Mouse (Mus musculus) heart, embryonic 11.5 days (tissue): ENCODE data around the gene Frem2. TPM values are rescaled to one million over a fixed set of nuclear protein-coding genes. Genes with fewer than 3 reads are reported as not detected.

Experiments used
- ATAC-seq: fragments of 200-750 bp; cut with Nextera tagmentation; replicated peaks from 2 replicates; pipeline ENCODE4 v1.8.0; 2017; ENCODE audit warnings: moderate library complexity; ENCODE audit not compliant: insufficient number of reproducible peaks, low FRiP score, low TSS enrichment
- H3K27ac ChIP-seq: fragments of 300-500 bp; sonication (generic); 2 replicates; pipeline ENCODE4 v1.5.1; 2014; ENCODE audit warnings: mild to moderate bottlenecking, low read depth, low read length
- H3K27me3 ChIP-seq: fragments of 300-500 bp; sonication (generic); 2 replicates; pipeline ENCODE4 v1.6.1; 2014; ENCODE audit warnings: mild to moderate bottlenecking, low read length, mixed read lengths; ENCODE audit not compliant: control insufficient read depth, insufficient read depth
- H3K36me3 ChIP-seq: fragments of 300-500 bp; sonication (generic); 2 replicates; pipeline ENCODE4 v1.6.1; 2014; ENCODE audit warnings: mild to moderate bottlenecking, low read length, moderate library complexity, mixed read lengths; ENCODE audit not compliant: control insufficient read depth, insufficient read depth
- H3K4me1 ChIP-seq: fragments of 300-500 bp; sonication (generic); 2 replicates; pipeline ENCODE4 v1.6.1; 2014; ENCODE audit warnings: low read length; ENCODE audit not compliant: control insufficient read depth, insufficient read depth
- H3K4me2 ChIP-seq: fragments of 300-500 bp; sonication (generic); 2 replicates; pipeline ENCODE4 v1.6.1; 2014; ENCODE audit warnings: mild to moderate bottlenecking, moderate library complexity
- H3K4me3 ChIP-seq: fragments of 300-500 bp; sonication (generic); 2 replicates; pipeline ENCODE4 v1.5.1; 2014; ENCODE audit warnings: low read depth, low read length
- H3K9ac ChIP-seq: fragments of 300-500 bp; sonication (generic); 2 replicates; pipeline ENCODE4 v1.6.1; 2014; ENCODE audit warnings: mild to moderate bottlenecking, low read depth, low read length, moderate library complexity
- H3K9me3 ChIP-seq: fragments of 300-500 bp; sonication (generic); replicated peaks from 2 replicates; pipeline ENCODE4 v1.6.1; 2016; ENCODE audit warnings: low read length; ENCODE audit not compliant: control insufficient read depth
- WGBS: fragments of 180-500 bp; shearing (Covaris S2); extraction: QIAGEN DNeasy Blood & Tissue Kit; methylation state at CpG from one replicate; pipeline ENCODE4 v1.1.7; 2014; ENCODE audit not compliant: insufficient replicate concordance; 5-methylcytosine and 5-hydroxymethylcytosine counted together
- polyA plus RNA-seq: library from polyadenylated mRNA; unstranded; fragments of >200 nt; fragmentation: Nextera tagmentation; extraction: Ambion mirVana; gene quantifications from 2 replicates; pipeline ENCODE4 v1.2.1, GENCODE M21; 2014

Frem2 gene
- polyA plus RNA-seq, 1 experiment from 2014 or later: 4.8 TPM

GRCm38 (mm10) chr3:53483414-53484059, 173.6 kb downstream of the Frem2 start:
- H3K9me3 ChIP-seq: no peaks in the 10 kb centered on the region
- peaks cover 16% of the 10 kb centered on the region; the same call in 1 of the 2 replicates for H3K4me1 ChIP-seq
- H3K27ac ChIP-seq: 0 out of 2 replicates have a peak overlapping the region, but pooled peaks have one; percentile 29
- no peak overlapping the region for H3K9ac ChIP-seq
- H3K4me3 ChIP-seq: no peak overlapping the region
- H3K4me2 ChIP-seq: no peak overlapping the region
- 82% methylated on average over 8 of the region's 8 CpGs for WGBS
- ATAC-seq: no peak
- no peaks in the 10 kb centered on the region for H3K27me3 ChIP-seq
- H3K36me3 ChIP-seq: peaks cover 20% of the 10 kb centered on the region

GRCm38 (mm10) chr3:53478419-53479046, 178.6 kb downstream of the Frem2 start:
- Histone ChIP-seq H3K4me2 (no peak overlapping the region), H3K4me1 (no peaks in the 10 kb centered on the region)
- 94% methylated on average over 30 of the region's 30 CpGs for WGBS

GRCm38 (mm10) chr3:53477468-53477867, 179.7 kb downstream of the Frem2 start:
- ATAC-seq: no peak
- H3K4me3 ChIP-seq: no peak overlapping the region
- no peak overlapping the region for H3K4me2 ChIP-seq
- no peaks in the 10 kb centered on the region for H3K27me3 ChIP-seq
- no peak overlapping the region for H3K9ac ChIP-seq
- no peaks in the 10 kb centered on the region for H3K4me1 ChIP-seq
- H3K9me3 ChIP-seq: no peaks in the 10 kb centered on the region
- H3K27ac ChIP-seq: no peak overlapping the region
- H3K36me3 ChIP-seq: peaks cover 51% of the 10 kb centered on the region
- WGBS: 92% methylated on average over 17 of the region's 17 CpGs

More at GRCm38 (mm10) chr3:53478419-53479046, 178.6 kb downstream of the Frem2 start:
- no peak overlapping the region for H3K4me3 ChIP-seq
- peak; percentile 52; the same call in 1 of the 2 replicates for ATAC-seq
- no peaks in the 10 kb centered on the region for H3K9me3 ChIP-seq
- H3K9ac ChIP-seq: no peak overlapping the region
- no peaks in the 10 kb centered on the region for H3K27me3 ChIP-seq
- no peak overlapping the region for H3K27ac ChIP-seq
- H3K36me3 ChIP-seq: peaks cover 46% of the 10 kb centered on the region

GRCm38 (mm10) chr3:53475889-53476288, 181.3 kb downstream of the Frem2 start:
- H3K4me2 ChIP-seq: no peak overlapping the region
- H3K27ac ChIP-seq: no peak overlapping the region
- WGBS: 56% methylated on average over 6 of the region's 6 CpGs
- no peaks in the 10 kb centered on the region for H3K9me3 ChIP-seq
- no peaks in the 10 kb centered on the region for H3K4me1 ChIP-seq
- H3K9ac ChIP-seq: no peak overlapping the region
- no peak for ATAC-seq
- peaks cover 46% of the 10 kb centered on the region for H3K36me3 ChIP-seq
- H3K4me3 ChIP-seq: no peak overlapping the region
- H3K27me3 ChIP-seq: no peaks in the 10 kb centered on the region

GRCm38 (mm10) chr3:53474179-53474578, 183.0 kb downstream of the Frem2 start:
- Histone ChIP-seq H3K9me3 (no peaks in the 10 kb centered on the region), H3K27ac (no peak overlapping the region), H3K9ac (no peak overlapping the region), H3K4me1 (no peaks in the 10 kb centered on the region), H3K4me3 (no peak overlapping the region), H3K4me2 (no peak overlapping the region), H3K27me3 (no peaks in the 10 kb centered on the region), H3K36me3 (peaks cover 40% of the 10 kb centered on the region)
- no peak for ATAC-seq
- WGBS: 77% methylated on average over 4 of the region's 4 CpGs

GRCm38 (mm10) chr3:53472061-53472460, 185.1 kb downstream of the Frem2 start:
- no peak for ATAC-seq
- Histone ChIP-seq H3K4me3 (no peak overlapping the region), H3K27me3 (no peaks in the 10 kb centered on the region), H3K4me1 (peaks cover 4% of the 10 kb centered on the region; the same call in 1 of the 2 replicates), H3K9me3 (no peaks in the 10 kb centered on the region), H3K36me3 (peaks cover 23% of the 10 kb centered on the region), H3K9ac (no peak overlapping the region), H3K4me2 (no peak overlapping the region), H3K27ac (no peak overlapping the region)
- 94% methylated on average over 5 of the region's 5 CpGs for WGBS

- Histone ChIP-seq H3K4me3 (no peak overlapping the region), H3K4me2 (no peak overlapping the region), H3K9ac (no peak overlapping the region), H3K36me3 (peaks cover 11% of the 10 kb centered on the region), H3K27ac (no peak overlapping the region), H3K4me1 (peaks cover 18% of the 10 kb centered on the region), H3K9me3 (no peaks in the 10 kb centered on the region), H3K27me3 (no peaks in the 10 kb centered on the region)
- ATAC-seq: no peak
- WGBS: 95% methylated on average over 5 of the region's 5 CpGs
Observed at GRCm38 (mm10) chr3:53469650-53470049, 187.5 kb downstream of the Frem2 start.

- no peak overlapping the region for H3K9ac ChIP-seq
- no peak for ATAC-seq
- H3K9me3 ChIP-seq: no peaks in the 10 kb centered on the region
- 74% methylated on average over 5 of the region's 5 CpGs for WGBS
- no peaks in the 10 kb centered on the region for H3K27me3 ChIP-seq
- no peak overlapping the region for H3K4me3 ChIP-seq
- H3K36me3 ChIP-seq: peaks cover 2% of the 10 kb centered on the region
- peaks cover 18% of the 10 kb centered on the region for H3K4me1 ChIP-seq
- H3K4me2 ChIP-seq: no peak overlapping the region
- H3K27ac ChIP-seq: no peak overlapping the region
Observed at GRCm38 (mm10) chr3:53467356-53467755, 189.8 kb downstream of the Frem2 start.
